Mouse (Mus musculus): ENCODE data around the gene Focad.

GRCm38 (mm10) chr4:88270408-88271067 lies 176.1 kb downstream of the Focad start:
- TF ChIP-seq EP300 (IDR thresholded peaks at IDR 0.05; ENCODE audit: insufficient read depth, low read depth, low read length) (no peak), CTCF (IDR thresholded peaks at IDR 0.05; ENCODE audit: low read depth, low read length) (no peak)

Data from ES-Bruce4 (cell line).